Mouse (Mus musculus) hindbrain, embryonic 12.5 days (tissue): ENCODE measurements around the gene Pfdn5. TPM values are rescaled to one million over a fixed set of nuclear protein-coding genes. Genes with fewer than 3 reads are reported as not detected.
A peak's percentile ranks its signal among the peaks of the same experiment; 100 is the strongest.
"Not testable (repeated sequence)": the region's sequence is repeated elsewhere in the genome, so short reads cannot be mapped to it uniquely, and the experiment has no call there.

Experiments used
- ATAC-seq: fragments of 200-750 bp; cut with Nextera tagmentation; 2 replicates; pipeline ENCODE4 v1.8.0; 2017; ENCODE audit warnings: moderate TSS enrichment; ENCODE audit not compliant: low FRiP score
- H3K27ac ChIP-seq: fragments of 300-500 bp; sonication (generic); 2 replicates; pipeline ENCODE4 v1.5.1; 2016; ENCODE audit warnings: mild to moderate bottlenecking
- H3K27me3 ChIP-seq: fragments of 300-500 bp; sonication (generic); 2 replicates; pipeline ENCODE4 v1.6.1; 2016; ENCODE audit warnings: mild to moderate bottlenecking
- H3K36me3 ChIP-seq: fragments of 300-500 bp; sonication (generic); 2 replicates; pipeline ENCODE4 v1.6.1; 2016; ENCODE audit warnings: mild to moderate bottlenecking
- H3K4me1 ChIP-seq: fragments of 300-500 bp; sonication (generic); 2 replicates; pipeline ENCODE4 v1.6.1; 2016
- H3K4me2 ChIP-seq: fragments of 300-500 bp; sonication (generic); replicated peaks from 2 replicates; pipeline ENCODE4 v1.6.1; 2016; ENCODE audit warnings: mild to moderate bottlenecking
- H3K4me3 ChIP-seq: fragments of 300-500 bp; sonication (generic); 2 replicates; pipeline ENCODE4 v1.5.1; 2016; ENCODE audit warnings: mild to moderate bottlenecking
- H3K9ac ChIP-seq: fragments of 300-500 bp; sonication (generic); 2 replicates; pipeline ENCODE4 v1.6.1; 2016; ENCODE audit warnings: mild to moderate bottlenecking, moderate library complexity
- H3K9me3 ChIP-seq: fragments of 300-500 bp; sonication (generic); replicated peaks from 2 replicates; pipeline ENCODE4 v1.6.1; 2016; ENCODE audit warnings: mild to moderate bottlenecking
- WGBS: fragments of 180-500 bp; shearing (Covaris S2); methylation state at CpG from one replicate; pipeline ENCODE4 v1.1.7; 2016; 5-methylcytosine and 5-hydroxymethylcytosine counted together
- polyA plus RNA-seq: library from polyadenylated mRNA; unstranded; fragments of >200 nt; fragmentation: Nextera tagmentation; extraction: Ambion mirVana; gene quantifications from 2 replicates; pipeline ENCODE4 v1.2.1, GENCODE M21; 2016

The Pfdn5 gene
- polyA plus RNA-seq, 1 experiment from 2014 or later, result 402 TPM

GRCm38 (mm10) chr15:102308717-102309116 is 17.2 kb upstream of the Pfdn5 start:
- Histone ChIP-seq H3K36me3 (peaks cover 55% of the 10 kb centered on the region), H3K27me3 (no peaks in the 10 kb centered on the region), H3K9ac (no peak overlapping the region), H3K4me3 (no peak overlapping the region), H3K27ac (no peak overlapping the region), H3K4me2 (no peak overlapping the region), H3K9me3 (no peaks in the 10 kb centered on the region), H3K4me1 (no peaks in the 10 kb centered on the region)
- ATAC-seq, result no peak
- 90% methylated on average over 9 of the region's 9 CpGs for WGBS

- no peaks in the 10 kb centered on the region for H3K27me3 ChIP-seq
- H3K27ac ChIP-seq, result no peak overlapping the region
- no peak overlapping the region for H3K9ac ChIP-seq
- H3K4me2 ChIP-seq, result no peak overlapping the region
- H3K9me3 ChIP-seq, result no peaks in the 10 kb centered on the region
- H3K4me3 ChIP-seq, result no peak overlapping the region
- no peak for ATAC-seq
- H3K36me3 ChIP-seq, result peaks cover 54% of the 10 kb centered on the region
- 83% methylated on average over 10 of the region's 10 CpGs for WGBS
- no peaks in the 10 kb centered on the region for H3K4me1 ChIP-seq
These were observed 15.7 kb upstream of the Pfdn5 start for GRCm38 (mm10) chr15:102310074-102310845.

- Histone ChIP-seq H3K36me3 (peaks cover 56% of the 10 kb centered on the region), H3K27ac (no peak overlapping the region), H3K4me2 (no peak overlapping the region)
These were observed 14.4 kb upstream of the Pfdn5 start for GRCm38 (mm10) chr15:102311489-102311888.

GRCm38 (mm10) chr15:102315292-102315691 is 10.6 kb upstream of the Pfdn5 start:
- Histone ChIP-seq H3K9ac (no peak overlapping the region), H3K9me3 (no peaks in the 10 kb centered on the region), H3K27ac (no peak overlapping the region), H3K4me3 (no peak overlapping the region), H3K4me2 (no peak overlapping the region), H3K4me1 (no peaks in the 10 kb centered on the region), H3K27me3 (no peaks in the 10 kb centered on the region), H3K36me3 (peaks cover 62% of the 10 kb centered on the region)
- 91% methylated on average over 8 of the region's 8 CpGs for WGBS
- no peak for ATAC-seq

More at GRCm38 (mm10) chr15:102311489-102311888, 14.4 kb upstream of the Pfdn5 start:
- no peaks in the 10 kb centered on the region for H3K9me3 ChIP-seq
- H3K4me3 ChIP-seq, result no peak overlapping the region
- H3K27me3 ChIP-seq, result no peaks in the 10 kb centered on the region
- no peak for ATAC-seq
- no peak overlapping the region for H3K9ac ChIP-seq
- H3K4me1 ChIP-seq, result no peaks in the 10 kb centered on the region

- no peaks in the 10 kb centered on the region for H3K9me3 ChIP-seq
- 87% methylated on average over 6 of the region's 6 CpGs for WGBS
- no peak overlapping the region for H3K4me3 ChIP-seq
- no peak for ATAC-seq
- H3K4me2 ChIP-seq, result no peak overlapping the region
- H3K36me3 ChIP-seq, result peaks cover 68% of the 10 kb centered on the region
- no peak overlapping the region for H3K27ac ChIP-seq
- H3K27me3 ChIP-seq, result no peaks in the 10 kb centered on the region
- no peaks in the 10 kb centered on the region for H3K4me1 ChIP-seq
- no peak overlapping the region for H3K9ac ChIP-seq
These were observed 9.7 kb upstream of the Pfdn5 start for GRCm38 (mm10) chr15:102316263-102316662.

- ATAC-seq, result no peak
- 79% methylated on average over 12 of the region's 12 CpGs for WGBS
- no peak overlapping the region for H3K27ac ChIP-seq
- H3K4me2 ChIP-seq, result peak overlapping the region; percentile 74
- no peaks in the 10 kb centered on the region for H3K27me3 ChIP-seq
- peaks cover 12% of the 10 kb centered on the region for H3K4me1 ChIP-seq
- peaks cover 48% of the 10 kb centered on the region for H3K36me3 ChIP-seq
- H3K9me3 ChIP-seq, result no peaks in the 10 kb centered on the region
- no peak overlapping the region for H3K9ac ChIP-seq
- H3K4me3 ChIP-seq, result no peak overlapping the region
These were observed 1.1 kb upstream of the Pfdn5 start for GRCm38 (mm10) chr15:102324654-102325473.

GRCm38 (mm10) chr15:102326892-102327291 is 976 bp downstream of the Pfdn5 start:
- H3K27ac ChIP-seq, result no peak overlapping the region
- no peaks in the 10 kb centered on the region for H3K9me3 ChIP-seq
- peak overlapping the region; percentile 82 for H3K4me3 ChIP-seq
- ATAC-seq, result no peak
- H3K4me1 ChIP-seq, result peaks cover 17% of the 10 kb centered on the region
- no peaks in the 10 kb centered on the region for H3K27me3 ChIP-seq
- H3K4me2 ChIP-seq, result peak overlapping the region; percentile 74
- 73% methylated on average over 8 of the region's 8 CpGs for WGBS
- H3K36me3 ChIP-seq, result peaks cover 37% of the 10 kb centered on the region
- peak overlapping the region; percentile 95 for H3K9ac ChIP-seq

- H3K9ac ChIP-seq, result peak within 1 kb of the TSS; percentile 76
- H3K9me3 ChIP-seq, result no peaks in the 10 kb centered on the region
- peak; percentile 88 for ATAC-seq
- peak within 1 kb of the TSS; percentile 76 for H3K27ac ChIP-seq
- peaks cover 52% of the 10 kb centered on the region for H3K36me3 ChIP-seq
- WGBS, result under 1% methylated on average over 30 of the region's 30 CpGs
- peaks cover 24% of the 10 kb centered on the region for H3K4me1 ChIP-seq
- H3K27me3 ChIP-seq, result no peaks in the 10 kb centered on the region
- peak within 1 kb of the TSS; percentile 87 for H3K4me2 ChIP-seq
- H3K4me3 ChIP-seq, result peak within 1 kb of the TSS; percentile 76
These were observed 5.7 kb downstream of the Pfdn5 start, which contains the start of gene Myg1 for GRCm38 (mm10) chr15:102331610-102332015. Gene Myg1, plus strand, starts transcription at chr15:102331709.

- no peaks in the 10 kb centered on the region for H3K27me3 ChIP-seq
- H3K27ac ChIP-seq, result no peak overlapping the region
- no peak overlapping the region for H3K4me2 ChIP-seq
- no peak overlapping the region for H3K4me3 ChIP-seq
- no peak overlapping the region for H3K9ac ChIP-seq
- WGBS, result 89% methylated on average over 8 of the region's 8 CpGs
- peaks cover 70% of the 10 kb centered on the region for H3K36me3 ChIP-seq
- no peaks in the 10 kb centered on the region for H3K9me3 ChIP-seq
- H3K4me1 ChIP-seq, result peaks cover 16% of the 10 kb centered on the region
- no peak for ATAC-seq
These were observed 9.3 kb downstream of the Pfdn5 start for GRCm38 (mm10) chr15:102335254-102335653.

- H3K27ac ChIP-seq, H3K9me3 ChIP-seq, H3K4me3 ChIP-seq, H3K9ac ChIP-seq, H3K27me3 ChIP-seq, H3K4me2 ChIP-seq, ATAC-seq: not testable (repeated sequence)
- WGBS, result 94% methylated on average over 5 of the region's 5 CpGs
- Histone ChIP-seq H3K4me1 (peaks cover 16% of the 10 kb centered on the region), H3K36me3 (peaks cover 69% of the 10 kb centered on the region)
These were observed 10.0 kb downstream of the Pfdn5 start for GRCm38 (mm10) chr15:102335925-102336324.

GRCm38 (mm10) chr15:102336946-102337345 is 11.0 kb downstream of the Pfdn5 start:
- peaks cover 10% of the 10 kb centered on the region for H3K4me1 ChIP-seq
- no peak for ATAC-seq
- H3K9ac ChIP-seq, result no peak overlapping the region
- H3K27me3 ChIP-seq, result no peaks in the 10 kb centered on the region
- H3K27ac ChIP-seq, result no peak overlapping the region
- no peak overlapping the region for H3K4me3 ChIP-seq
- WGBS, result 88% methylated on average over 4 of the region's 4 CpGs
- H3K36me3 ChIP-seq, result peaks cover 69% of the 10 kb centered on the region
- no peak overlapping the region for H3K4me2 ChIP-seq
- H3K9me3 ChIP-seq, result no peaks in the 10 kb centered on the region

GRCm38 (mm10) chr15:102339612-102340011 is 13.7 kb downstream of the Pfdn5 start:
- H3K36me3 ChIP-seq, result peaks cover 61% of the 10 kb centered on the region
- H3K27me3 ChIP-seq, result no peaks in the 10 kb centered on the region
- no peak overlapping the region for H3K9ac ChIP-seq
- no peaks in the 10 kb centered on the region for H3K9me3 ChIP-seq
- H3K4me1 ChIP-seq, result no peaks in the 10 kb centered on the region
- no peak for ATAC-seq
- no peak overlapping the region for H3K27ac ChIP-seq
- H3K4me3 ChIP-seq, result no peak overlapping the region
- H3K4me2 ChIP-seq, result no peak overlapping the region
- WGBS, result 65% methylated on average over 5 of the region's 5 CpGs
